Mouse (Mus musculus): ENCODE measurements around the gene Dll3. TPM values are rescaled to one million over a fixed set of nuclear protein-coding genes. Genes with fewer than 3 reads are reported as not detected.
A peak's percentile ranks its signal among the peaks of the same experiment; 100 is the strongest.

Gene Dll3
- polyA plus RNA-seq, 2 experiments, result 0.83 to 0.92 TPM

GRCm38 (mm10) chr7:28265391-28265790 lies 36.6 kb downstream of the Dll3 start:
- Histone ChIP-seq H3K27ac (replicated peaks; ENCODE audit: low read depth, low read length) (no peak overlapping the region), H3K9me3 (ENCODE audit: control insufficient read depth, low read length) (no peaks in the 10 kb centered on the region), H3K9ac (ENCODE audit: low read depth, low read length, severe bottlenecking) (no peak overlapping the region), H3K27me3 (ENCODE audit: control insufficient read depth, insufficient read depth, low read length) (no peaks in the 10 kb centered on the region), H3K36me3 (ENCODE audit: control insufficient read depth, insufficient read depth, low read length) (no peaks in the 10 kb centered on the region), H3K4me1 (ENCODE audit: control insufficient read depth, insufficient read depth, low read length) (0 out of 2 replicates have a peak, but pooled peaks cover 2% of the 10 kb centered on the region), H3K4me2 (replicated peaks; ENCODE audit: low read depth, low read length, severe bottlenecking) (no peak overlapping the region), H3K4me3 (replicated peaks; ENCODE audit: low read length) (no peak overlapping the region)
- no peak for DNase-seq (ENCODE audit: low spot score)
- 80% methylated on average over 13 of the region's 13 CpGs for WGBS
- TF ChIP-seq POLR2A (IDR thresholded peaks at IDR 0.05; ENCODE audit: borderline replicate concordance, extremely low read depth, insufficient read depth, insufficient read length), result no peak
- ATAC-seq (ENCODE audit: low FRiP score, low read depth), result no peak

- H3K4me3 ChIP-seq (replicated peaks; ENCODE audit: low read length), result no peak overlapping the region
- H3K4me1 ChIP-seq (ENCODE audit: control insufficient read depth, insufficient read depth, low read length), result 0 out of 2 replicates have a peak, but pooled peaks cover 1% of the 10 kb centered on the region
- TF ChIP-seq POLR2A (IDR thresholded peaks at IDR 0.05; ENCODE audit: borderline replicate concordance, extremely low read depth, insufficient read depth, insufficient read length), result no peak
- no peaks in the 10 kb centered on the region for H3K36me3 ChIP-seq (ENCODE audit: control insufficient read depth, insufficient read depth, low read length)
- no peak overlapping the region for H3K27ac ChIP-seq (replicated peaks; ENCODE audit: low read depth, low read length)
- 6% methylated on average over 15 of the region's 15 CpGs for WGBS
- H3K9me3 ChIP-seq (ENCODE audit: control insufficient read depth, low read length), result no peaks in the 10 kb centered on the region
- no peaks in the 10 kb centered on the region for H3K27me3 ChIP-seq (ENCODE audit: control insufficient read depth, insufficient read depth, low read length)
- H3K9ac ChIP-seq (ENCODE audit: low read depth, low read length, severe bottlenecking), result no peak overlapping the region
- no peak for ATAC-seq (ENCODE audit: low FRiP score, low read depth)
- H3K4me2 ChIP-seq (replicated peaks; ENCODE audit: low read depth, low read length, severe bottlenecking), result no peak overlapping the region
- peak; percentile 79 for DNase-seq (ENCODE audit: low spot score)
Measured at GRCm38 (mm10) chr7:28263786-28264185, 38.3 kb downstream of the Dll3 start.

GRCm38 (mm10) chr7:28262861-28263260 lies 39.2 kb downstream of the Dll3 start:
- Histone ChIP-seq H3K4me3 (replicated peaks; ENCODE audit: low read length) (no peak overlapping the region), H3K4me1 (ENCODE audit: control insufficient read depth, insufficient read depth, low read length) (no peaks in the 10 kb centered on the region), H3K36me3 (ENCODE audit: control insufficient read depth, insufficient read depth, low read length) (no peaks in the 10 kb centered on the region), H3K27me3 (ENCODE audit: control insufficient read depth, insufficient read depth, low read length) (no peaks in the 10 kb centered on the region), H3K9me3 (ENCODE audit: control insufficient read depth, low read length) (no peaks in the 10 kb centered on the region), H3K4me2 (replicated peaks; ENCODE audit: low read depth, low read length, severe bottlenecking) (no peak overlapping the region), H3K27ac (replicated peaks; ENCODE audit: low read depth, low read length) (no peak overlapping the region), H3K9ac (ENCODE audit: low read depth, low read length, severe bottlenecking) (no peak overlapping the region)
- 40% methylated on average over 5 of the region's 5 CpGs for WGBS
- no peak for ATAC-seq (ENCODE audit: low FRiP score, low read depth)
- no peak for DNase-seq (ENCODE audit: low spot score)
- no peak for TF ChIP-seq POLR2A (IDR thresholded peaks at IDR 0.05; ENCODE audit: borderline replicate concordance, extremely low read depth, insufficient read depth, insufficient read length)

GRCm38 (mm10) chr7:28255476-28255875 lies 46.6 kb downstream of the Dll3 start:
- ATAC-seq (ENCODE audit: low FRiP score, low read depth) (no peak), DNase-seq (ENCODE audit: low spot score) (no peak)
- Histone ChIP-seq H3K27me3 (ENCODE audit: control insufficient read depth, insufficient read depth, low read length) (no peaks in the 10 kb centered on the region), H3K4me1 (ENCODE audit: control insufficient read depth, insufficient read depth, low read length) (no peaks in the 10 kb centered on the region), H3K4me2 (replicated peaks; ENCODE audit: low read depth, low read length, severe bottlenecking) (no peak overlapping the region), H3K9me3 (ENCODE audit: control insufficient read depth, low read length) (peaks cover 4% of the 10 kb centered on the region; the same call in 1 of the 2 replicates), H3K27ac (replicated peaks; ENCODE audit: low read depth, low read length) (no peak overlapping the region), H3K4me3 (replicated peaks; ENCODE audit: low read length) (no peak overlapping the region), H3K36me3 (ENCODE audit: control insufficient read depth, insufficient read depth, low read length) (no peaks in the 10 kb centered on the region), H3K9ac (ENCODE audit: low read depth, low read length, severe bottlenecking) (no peak overlapping the region)
- 83% methylated on average over 6 of the region's 6 CpGs for WGBS
- TF ChIP-seq POLR2A (IDR thresholded peaks at IDR 0.05; ENCODE audit: borderline replicate concordance, extremely low read depth, insufficient read depth, insufficient read length), result no peak

GRCm38 (mm10) chr7:28254591-28254990 lies 47.4 kb downstream of the Dll3 start:
- Histone ChIP-seq H3K9ac (ENCODE audit: low read depth, low read length, severe bottlenecking) (no peak overlapping the region), H3K4me2 (replicated peaks; ENCODE audit: low read depth, low read length, severe bottlenecking) (no peak overlapping the region), H3K27ac (replicated peaks; ENCODE audit: low read depth, low read length) (no peak overlapping the region), H3K36me3 (ENCODE audit: control insufficient read depth, insufficient read depth, low read length) (no peaks in the 10 kb centered on the region), H3K9me3 (ENCODE audit: control insufficient read depth, low read length) (peaks cover 4% of the 10 kb centered on the region; the same call in 1 of the 2 replicates), H3K4me3 (replicated peaks; ENCODE audit: low read length) (no peak overlapping the region), H3K27me3 (ENCODE audit: control insufficient read depth, insufficient read depth, low read length) (no peaks in the 10 kb centered on the region), H3K4me1 (ENCODE audit: control insufficient read depth, insufficient read depth, low read length) (no peaks in the 10 kb centered on the region)
- no peak for ATAC-seq (ENCODE audit: low FRiP score, low read depth)
- no peak for DNase-seq (ENCODE audit: low spot score)
- WGBS, result 87% methylated on average over 6 of the region's 6 CpGs
- TF ChIP-seq POLR2A (IDR thresholded peaks at IDR 0.05; ENCODE audit: borderline replicate concordance, extremely low read depth, insufficient read depth, insufficient read length), result no peak

GRCm38 (mm10) chr7:28251976-28252375 lies 50.1 kb downstream of the Dll3 start:
- no peak for DNase-seq (ENCODE audit: low spot score)
- Histone ChIP-seq H3K27ac (replicated peaks; ENCODE audit: low read depth, low read length) (no peak overlapping the region), H3K4me3 (replicated peaks; ENCODE audit: low read length) (no peak overlapping the region), H3K4me1 (ENCODE audit: control insufficient read depth, insufficient read depth, low read length) (no peaks in the 10 kb centered on the region), H3K27me3 (ENCODE audit: control insufficient read depth, insufficient read depth, low read length) (no peaks in the 10 kb centered on the region), H3K36me3 (ENCODE audit: control insufficient read depth, insufficient read depth, low read length) (no peaks in the 10 kb centered on the region), H3K9me3 (ENCODE audit: control insufficient read depth, low read length) (peaks cover 4% of the 10 kb centered on the region; the same call in 1 of the 2 replicates), H3K4me2 (replicated peaks; ENCODE audit: low read depth, low read length, severe bottlenecking) (no peak overlapping the region), H3K9ac (ENCODE audit: low read depth, low read length, severe bottlenecking) (no peak overlapping the region)
- TF ChIP-seq POLR2A (IDR thresholded peaks at IDR 0.05; ENCODE audit: borderline replicate concordance, extremely low read depth, insufficient read depth, insufficient read length), result no peak
- no peak for ATAC-seq (ENCODE audit: low FRiP score, low read depth)
- 87% methylated on average over 17 of the region's 17 CpGs for WGBS

Measured in limb, embryonic 14.5 days (tissue).